Mouse (Mus musculus) liver, postnatal 0 days (tissue): ENCODE data around the gene Fzd7.

Experiments used
- CTCF ChIP-seq: sonication (generic); IDR thresholded peaks from 2 replicates; pipeline ENCODE4 v1.5.1; 2016; ENCODE audit warnings: antibody characterized with exemption, low read depth
- EP300 ChIP-seq: IDR thresholded peaks from 2 replicates; pipeline ENCODE4 v1.6.1; 2016; ENCODE audit warnings: antibody characterized with exemption, low read depth, mild to moderate bottlenecking

- TF ChIP-seq EP300 (no peak), CTCF (no peak)
These were observed 6.8 kb downstream of the Fzd7 start for GRCm38 (mm10) chr1:59488991-59489390.
